Mouse (Mus musculus) kidney, adult 2 months (tissue): ENCODE results near the gene Naa35.

Source experiments
- CTCF ChIP-seq: fragments of 200-500 bp; conservative IDR thresholded peaks from 2 replicates; pipeline ENCODE4 v1.5.1; 2011; ENCODE audit warnings: low read depth, mild to moderate bottlenecking, control low read depth, low read length, moderate library complexity, mixed read lengths; ENCODE audit not compliant: insufficient read depth, insufficient read length
- POLR2A ChIP-seq: fragments of 200-500 bp; IDR thresholded peaks from one replicate; pipeline ENCODE4 v1.6.1; 2011; ENCODE audit warnings: low read depth, low read length, control low read depth

GRCm38 (mm10) chr13:59540030-59540429 lies 45.0 kb upstream of the Naa35 start:
- no peak for TF ChIP-seq CTCF
- no peak for TF ChIP-seq POLR2A
